Mouse (Mus musculus) MEL (cell line): ENCODE measurements at regions not wholly inside any gene's neighbourhood (a gene's known extent, or its start where the extent isn't known, plus 50 kb on each side); places are given as distances from the start of the nearest gene placed in this dataset.

ENCODE experiments used
- DNase-seq: peaks from one replicate; pipeline ENCODE4 v3.0.0; 2011; ENCODE audit warnings: low read depth, low spot score
- H3K27ac ChIP-seq: 2 replicates; pipeline ENCODE4 v1.5.1; 2012; ENCODE audit warnings: low read depth, mild to moderate bottlenecking, control low read depth, low read length, moderate library complexity; ENCODE audit not compliant: control insufficient read depth
- H3K27me3 ChIP-seq, 2 experiments: fragments of 150-350 bp in 1 of 2; sonication (generic) in 1 of 2; 2 replicates each; pipeline ENCODE4 v1.6.1; 2012; ENCODE audit warnings: low read length in 2 of 2, mild to moderate bottlenecking in 2 of 2, improper control_type of control experiment in 1 of 2, moderate library complexity in 1 of 2; ENCODE audit not compliant: insufficient read depth in 2 of 2, control insufficient read depth in 1 of 2
- H3K36me3 ChIP-seq, 2 experiments: 2 replicates each; pipeline ENCODE4 v1.6.1; 2012 to 2014; ENCODE audit warnings: low read length in 2 of 2, improper control_type of control experiment in 1 of 2, inconsistent platforms in 1 of 2, mild to moderate bottlenecking in 1 of 2; ENCODE audit not compliant: insufficient read depth in 2 of 2, control insufficient read depth in 1 of 2
- H3K4me1 ChIP-seq, 2 experiments: fragments of 150-350 bp in 1 of 2; sonication (generic) in 1 of 2; 2 replicates each; pipeline ENCODE4 v1.6.1; 2012; ENCODE audit warnings: low read length in 2 of 2, improper control_type of control experiment in 1 of 2, mild to moderate bottlenecking in 1 of 2; ENCODE audit not compliant: insufficient read depth in 2 of 2, control insufficient read depth in 1 of 2
- H3K4me3 ChIP-seq, 2 experiments: fragments of 150-350 bp in 1 of 2; sonication (generic) in 1 of 2; 2 replicates each; pipeline ENCODE4 v1.5.1; 2012; ENCODE audit warnings: low read depth in 2 of 2, low read length in 2 of 2, mild to moderate bottlenecking in 2 of 2, moderate library complexity in 2 of 2, control low read depth in 1 of 2, improper control_type of control experiment in 1 of 2; ENCODE audit not compliant: control insufficient read depth in 1 of 2, insufficient read depth in 1 of 2
- H3K79me2 ChIP-seq: 2 replicates; pipeline ENCODE4 v1.6.1; 2012; ENCODE audit warnings: mild to moderate bottlenecking, low read length, moderate library complexity; ENCODE audit not compliant: control insufficient read depth, poor library complexity, insufficient read depth
- H3K9ac ChIP-seq: 2 replicates; pipeline ENCODE4 v1.6.1; 2012; ENCODE audit warnings: low read depth, mild to moderate bottlenecking, control low read depth, low read length, moderate library complexity; ENCODE audit not compliant: control insufficient read depth, poor library complexity, severe bottlenecking
- H3K9me3 ChIP-seq: fragments of 150-350 bp; sonication (generic); replicated peaks from 2 replicates; pipeline ENCODE4 v1.6.1; 2012; ENCODE audit warnings: mild to moderate bottlenecking, low read length, improper control_type of control experiment, moderate library complexity; ENCODE audit not compliant: insufficient read depth
- CHD1 ChIP-seq: IDR thresholded peaks from 2 replicates; pipeline ENCODE4 v1.6.1; 2012; ENCODE audit warnings: low read depth, mild to moderate bottlenecking, inconsistent platforms, low read length, improper control_type of control experiment
- CHD2 ChIP-seq: IDR thresholded peaks from 2 replicates; pipeline ENCODE4 v1.6.1; 2011; ENCODE audit warnings: low read length, improper control_type of control experiment
- CTCF ChIP-seq, 3 experiments: IDR thresholded peaks in 2 of 3; conservative IDR thresholded peaks in 1 of 3; 2 replicates each; pipeline ENCODE4 v1.5.1; 2011 to 2012; ENCODE audit warnings: low read length in 3 of 3, low read depth in 2 of 3, mild to moderate bottlenecking in 2 of 3, improper control_type of control experiment in 1 of 3, inconsistent platforms in 1 of 3, mixed read lengths in 1 of 3, moderate library complexity in 1 of 3; ENCODE audit not compliant: control insufficient read depth in 1 of 3, insufficient read depth in 1 of 3, poor library complexity in 1 of 3, severe bottlenecking in 1 of 3
- E2F4 ChIP-seq: IDR thresholded peaks from 2 replicates; pipeline ENCODE4 v1.6.1; 2011; ENCODE audit warnings: low read depth, low read length, improper control_type of control experiment, borderline replicate concordance
- EP300 ChIP-seq, 2 experiments: IDR thresholded peaks; 2 replicates each; pipeline ENCODE4 v1.6.1; 2011; ENCODE audit warnings: improper control_type of control experiment in 2 of 2, low read length in 2 of 2, low read depth in 1 of 2, mild to moderate bottlenecking in 1 of 2
- ETS1 ChIP-seq: IDR thresholded peaks from 2 replicates; pipeline ENCODE4 v1.6.1; 2012; ENCODE audit warnings: low read depth, mild to moderate bottlenecking, inconsistent platforms, low read length, improper control_type of control experiment, moderate library complexity
- GABPA ChIP-seq: IDR thresholded peaks from 2 replicates; pipeline ENCODE4 v1.6.1; 2012; ENCODE audit warnings: low read depth, mild to moderate bottlenecking, inconsistent platforms, low read length, improper control_type of control experiment, moderate library complexity
- GATA1 ChIP-seq: IDR thresholded peaks from 2 replicates; pipeline ENCODE4 v1.6.1; 2011; ENCODE audit warnings: low read depth, low read length, improper control_type of control experiment
- HCFC1 ChIP-seq: IDR thresholded peaks from 2 replicates; pipeline ENCODE4 v1.6.1; 2012; ENCODE audit warnings: low read depth, mild to moderate bottlenecking, inconsistent platforms, low read length, improper control_type of control experiment, moderate library complexity
- JUND ChIP-seq: IDR thresholded peaks from 2 replicates; pipeline ENCODE4 v1.6.1; 2011; ENCODE audit warnings: low read depth, mild to moderate bottlenecking, improper control_type of control experiment, low read length
- MEF2A ChIP-seq: IDR thresholded peaks from 2 replicates; pipeline ENCODE4 v1.6.1; 2014; ENCODE audit warnings: low read depth, mild to moderate bottlenecking, inconsistent platforms, low read length, improper control_type of control experiment; ENCODE audit not compliant: poor library complexity, insufficient replicate concordance, severe bottlenecking; ENCODE audit errors: extremely low read depth
- NELFE ChIP-seq: IDR thresholded peaks from 2 replicates; pipeline ENCODE4 v1.6.1; 2011; ENCODE audit warnings: low read depth, low read length, improper control_type of control experiment
- NRF1 ChIP-seq: IDR thresholded peaks from 2 replicates; pipeline ENCODE4 v1.6.1; 2014; ENCODE audit warnings: low read depth, mild to moderate bottlenecking, inconsistent platforms, low read length, improper control_type of control experiment, moderate library complexity; ENCODE audit not compliant: poor library complexity, insufficient read depth, severe bottlenecking
- POLR2A ChIP-seq, 2 experiments: IDR thresholded peaks; 2 replicates each; pipeline ENCODE4 v1.6.1; 2011 to 2012; ENCODE audit warnings: low read length in 2 of 2, mild to moderate bottlenecking in 2 of 2, control low read depth in 1 of 2, improper control_type of control experiment in 1 of 2, low read depth in 1 of 2, moderate library complexity in 1 of 2; ENCODE audit not compliant: control insufficient read depth in 1 of 2, insufficient read depth in 1 of 2, poor library complexity in 1 of 2
- POLR2AphosphoS2 ChIP-seq: IDR thresholded peaks from 2 replicates; pipeline ENCODE4 v1.6.1; 2011; ENCODE audit warnings: low read length, improper control_type of control experiment
- RCOR1 ChIP-seq: IDR thresholded peaks from 2 replicates; pipeline ENCODE4 v1.6.1; 2012; ENCODE audit warnings: low read depth, mild to moderate bottlenecking, inconsistent platforms, low read length, improper control_type of control experiment
- TBP ChIP-seq: IDR thresholded peaks from 2 replicates; pipeline ENCODE4 v1.8.0; 2011; ENCODE audit warnings: low read depth, low read length, improper control_type of control experiment
- TCF12 ChIP-seq: IDR thresholded peaks from 2 replicates; pipeline ENCODE4 v1.6.1; 2014; ENCODE audit warnings: low read depth, mild to moderate bottlenecking, inconsistent platforms, low read length, improper control_type of control experiment, moderate library complexity
- USF2 ChIP-seq, 2 experiments: IDR thresholded peaks; 2 replicates each; pipeline ENCODE4 v1.6.1; 2011 to 2012; ENCODE audit warnings: improper control_type of control experiment in 2 of 2, low read length in 2 of 2, borderline replicate concordance in 1 of 2, inconsistent platforms in 1 of 2, low read depth in 1 of 2, mild to moderate bottlenecking in 1 of 2; ENCODE audit not compliant: insufficient read depth in 1 of 2
- ZKSCAN1 ChIP-seq: IDR thresholded peaks from 2 replicates; pipeline ENCODE4 v1.6.1; 2012; ENCODE audit warnings: low read depth, mild to moderate bottlenecking, inconsistent platforms, low read length, improper control_type of control experiment, moderate library complexity

DNA sequence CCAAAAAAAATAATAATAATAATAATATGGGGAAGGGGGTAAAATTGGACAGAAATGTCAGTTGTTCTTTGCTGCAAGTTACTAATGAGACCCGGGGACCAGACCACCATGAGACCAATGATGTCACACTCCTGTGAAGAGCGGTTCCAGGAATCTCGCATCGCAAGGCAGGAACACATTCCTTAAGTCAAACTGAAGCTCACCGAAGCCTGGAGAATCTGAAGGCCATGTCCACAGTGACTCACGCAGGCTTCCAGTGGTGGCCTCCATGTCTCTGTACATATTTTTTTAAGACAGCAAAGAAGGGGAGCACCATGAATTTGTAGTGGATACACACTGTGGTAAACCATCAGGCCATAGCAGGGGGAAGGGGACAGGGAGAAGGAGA lies 170.1 kb upstream of the Jarid2 start:
- no peaks in the 10 kb centered on the region for H3K27me3 ChIP-seq
- no peak for TF ChIP-seq EP300 (IDR thresholded peaks at IDR 0.05; ENCODE audit: low read depth in 1 of 2, low read length in 2 of 2)
- TF ChIP-seq GATA1 = no peak
- no peak for TF ChIP-seq POLR2AphosphoS2
- no peak for TF ChIP-seq GABPA
- TF ChIP-seq CHD2 = no peak
- no peak for TF ChIP-seq HCFC1
- no peak for TF ChIP-seq CHD1
- no peak for TF ChIP-seq POLR2A (IDR thresholded peaks at IDR 0.05; ENCODE audit: control insufficient read depth in 1 of 2, insufficient read depth in 1 of 2, low read depth in 1 of 2, low read length in 2 of 2, poor library complexity in 1 of 2)
- TF ChIP-seq TCF12 = no peak
- no peak for TF ChIP-seq RCOR1
- TF ChIP-seq E2F4 = no peak
- TF ChIP-seq TBP = no peak
- TF ChIP-seq NELFE = no peak
- no peak for TF ChIP-seq JUND
- no peak for TF ChIP-seq NRF1
- TF ChIP-seq ZKSCAN1 = no peak
- TF ChIP-seq ETS1 = no peak
- no peak for TF ChIP-seq USF2 (IDR thresholded peaks at IDR 0.05; ENCODE audit: borderline replicate concordance in 1 of 2, insufficient read depth in 1 of 2, low read depth in 1 of 2, low read length in 2 of 2)
- TF ChIP-seq CTCF (IDR thresholded peaks at IDR 0.05 in 2 of 3, conservative IDR thresholded peaks at IDR 0.05 in 1 of 3; ENCODE audit: control insufficient read depth in 1 of 3, insufficient read depth in 1 of 3, low read depth in 2 of 3, low read length in 3 of 3, poor library complexity in 1 of 3, severe bottlenecking in 1 of 3) = no peak

DNA sequence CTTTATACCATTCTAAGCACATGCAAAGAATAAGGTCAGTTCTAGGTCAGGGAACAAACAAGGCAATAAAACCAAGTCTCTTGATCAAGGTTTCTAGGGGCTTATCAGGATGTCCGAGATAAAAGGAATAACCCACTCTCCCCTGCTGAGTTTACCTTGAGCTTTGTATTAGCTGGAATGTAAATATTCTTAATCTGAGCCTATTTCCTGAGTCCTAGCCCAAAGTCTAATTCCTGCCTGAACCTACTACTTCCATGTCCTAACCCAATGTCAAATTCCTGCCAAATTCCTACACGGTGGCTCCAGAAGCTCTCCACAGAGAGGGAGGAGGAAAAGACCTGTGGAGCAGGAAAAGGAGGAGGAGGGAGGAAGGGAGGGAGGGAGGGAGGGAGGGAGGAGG lies 169.6 kb upstream of the Jarid2 start:
- TF ChIP-seq ZKSCAN1 (no peak), TBP (no peak), POLR2AphosphoS2 (no peak), CHD1 (no peak), NELFE (no peak), MEF2A (no peak)
- Histone ChIP-seq H3K79me2 (no peaks in the 10 kb centered on the region), H3K4me1 (no peaks in the 10 kb centered on the region), H3K9ac (no peak overlapping the region), H3K27ac (no peak overlapping the region), H3K27me3 (no peaks in the 10 kb centered on the region), H3K4me3 (no peak overlapping the region), H3K36me3 (no peaks in the 10 kb centered on the region), H3K9me3 (no peaks in the 10 kb centered on the region)
- no peak for DNase-seq

More for the DNA sequence above, 170.1 kb upstream of the Jarid2 start:
- no peaks in the 10 kb centered on the region for H3K79me2 ChIP-seq
- no peak for DNase-seq
- no peak overlapping the region for H3K9ac ChIP-seq
- no peak overlapping the region for H3K4me3 ChIP-seq
- H3K36me3 ChIP-seq = no peaks in the 10 kb centered on the region
- H3K4me1 ChIP-seq = no peaks in the 10 kb centered on the region
- no peak overlapping the region for H3K27ac ChIP-seq
- H3K9me3 ChIP-seq = no peaks in the 10 kb centered on the region
